Mouse (Mus musculus): ENCODE measurements around the gene Eva1a. TPM values are rescaled to one million over a fixed set of nuclear protein-coding genes. Genes with fewer than 3 reads are reported as not detected.

The Eva1a gene
- polyA plus RNA-seq, 1 experiment from 2014 or later, result 48.0 TPM

DNA sequence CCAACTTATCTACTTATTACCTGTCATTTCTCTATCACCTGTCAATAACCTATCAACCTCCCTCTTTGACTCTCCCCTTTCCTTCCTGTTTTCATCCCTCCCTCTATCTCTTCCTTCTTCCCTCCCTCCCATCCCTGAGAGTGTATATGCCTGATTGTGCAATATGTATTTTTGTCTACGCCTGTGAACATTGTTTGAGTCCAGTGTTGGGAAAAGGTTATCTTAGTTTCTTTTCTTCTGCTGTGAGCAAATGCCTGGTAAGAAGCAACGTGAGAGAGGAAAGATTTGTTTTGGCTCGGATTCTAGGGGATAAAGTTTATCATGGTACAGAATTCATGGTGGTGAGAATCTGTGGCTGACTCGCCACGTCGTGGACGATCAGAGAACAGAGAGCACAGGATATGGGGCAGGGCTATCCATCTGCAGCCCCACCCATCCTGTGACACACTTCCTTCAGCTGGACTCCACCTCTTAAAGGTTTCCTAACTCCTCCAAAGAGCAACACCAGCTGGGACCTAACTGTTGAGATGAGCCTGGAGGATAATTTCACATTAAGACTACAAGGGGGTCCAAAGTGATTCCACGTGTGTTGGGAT, 44.6 kb downstream of the Eva1a start:
- in situ Hi-C loops (cut with MboI; ENCODE audit: low pct_unique_long_range_greater_than_20kb), result no loop called here

GRCm38 (mm10) chr6:82088133-82088532, 47.3 kb downstream of the Eva1a start:
- no peak for DNase-seq (ENCODE audit: low read depth, low spot score)
- ChIA-PET CTCF (interaction anchor here (1.1 kb wide), 1 partner anchor 9 kb away, joined by 3 read pairs; no protein-coding TSS in a partner anchor), POLR2A (no interaction called here)
- in situ Hi-C loops (cut with MboI; ENCODE audit: low pct_unique_long_range_greater_than_20kb), result no loop called here
- no peak for ATAC-seq
- no peak for TF ChIP-seq CTCF (IDR thresholded peaks at IDR 0.05)
- H3K27me3 ChIP-seq, result no peaks in the 10 kb centered on the region

More for the DNA sequence above, 44.6 kb downstream of the Eva1a start:
- ChIA-PET CTCF (interaction anchor here (1.4 kb wide), 1 partner anchor 109 kb away, joined by 4 read pairs; no protein-coding TSS in a partner anchor), POLR2A (no interaction called here)
- ATAC-seq, result no peak
- DNase-seq (ENCODE audit: low read depth, low spot score), result no peak
- no peak for TF ChIP-seq CTCF (IDR thresholded peaks at IDR 0.05)
- H3K27me3 ChIP-seq, result no peaks in the 10 kb centered on the region

DNA sequence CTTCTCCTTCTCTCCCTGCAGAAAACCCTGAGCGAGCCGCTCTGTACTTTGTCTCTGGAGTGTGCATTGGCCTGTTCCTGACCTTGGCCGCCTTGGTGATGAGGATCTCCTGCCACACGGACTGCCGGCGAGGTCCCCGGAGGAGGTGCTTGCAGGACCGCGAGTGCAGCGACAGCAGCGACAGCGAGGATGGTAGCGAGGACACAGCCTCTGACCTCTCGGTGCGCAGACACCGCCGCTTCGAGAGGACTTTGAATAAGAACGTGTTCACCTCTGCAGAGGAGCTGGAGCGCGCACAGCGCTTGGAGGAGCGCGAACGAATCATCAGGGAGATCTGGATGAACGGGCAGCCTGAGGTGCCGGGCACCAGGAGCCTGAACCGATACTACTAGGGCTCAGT, 50.9 kb downstream of the Eva1a start:
- in situ Hi-C loops (cut with MboI; ENCODE audit: low pct_unique_long_range_greater_than_20kb), result no loop called here
- TF ChIP-seq CTCF (IDR thresholded peaks at IDR 0.05), result no peak
- ChIA-PET POLR2A (no interaction called here), CTCF (no interaction called here)
- DNase-seq (ENCODE audit: low read depth, low spot score) (no peak), ATAC-seq (no peak)
- no peaks in the 10 kb centered on the region for H3K27me3 ChIP-seq

- in situ Hi-C loops (cut with MboI; ENCODE audit: low pct_unique_long_range_greater_than_20kb), result no loop called here
- POLR2A ChIA-PET, result interaction anchor here (0.6 to 0.9 kb wide), 2 partner anchors 8 to 900 kb away, joined by 3 to 4 read pairs; no protein-coding TSS in a partner anchor
Observed at GRCm38 (mm10) chr6:82097705-82098104, 56.9 kb downstream of the Eva1a start.

GRCm38 (mm10) chr6:82098456-82098855, 57.6 kb downstream of the Eva1a start:
- H3K27me3 ChIP-seq, result no peaks in the 10 kb centered on the region
- in situ Hi-C loops (cut with MboI; ENCODE audit: low pct_unique_long_range_greater_than_20kb), result no loop called here
- peak; percentile 10 for ATAC-seq
- TF ChIP-seq CTCF (IDR thresholded peaks at IDR 0.05), result no peak
- CTCF ChIA-PET, result interaction anchor here (0.7 to 1.4 kb wide), 3 partner anchors 11 to 111 kb away, joined by 3 to 4 read pairs (median 4); no protein-coding TSS in a partner anchor
- POLR2A ChIA-PET, result interaction anchor here (1.2 kb wide), 1 partner anchor 113 kb away, joined by 3 read pairs; no protein-coding TSS in a partner anchor
- no peak for DNase-seq (ENCODE audit: low read depth, low spot score)

More at GRCm38 (mm10) chr6:82097705-82098104, 56.9 kb downstream of the Eva1a start:
- H3K27me3 ChIP-seq, result no peaks in the 10 kb centered on the region
- no peak for TF ChIP-seq CTCF (IDR thresholded peaks at IDR 0.05)
- CTCF ChIA-PET, result interaction anchor here (1.4 to 1.7 kb wide), 2 partner anchors 12 to 21 kb away, joined by 3 to 8 read pairs; no protein-coding TSS in a partner anchor
- DNase-seq (ENCODE audit: low read depth, low spot score) (peak; percentile 73), ATAC-seq (peak; percentile 93)

DNA sequence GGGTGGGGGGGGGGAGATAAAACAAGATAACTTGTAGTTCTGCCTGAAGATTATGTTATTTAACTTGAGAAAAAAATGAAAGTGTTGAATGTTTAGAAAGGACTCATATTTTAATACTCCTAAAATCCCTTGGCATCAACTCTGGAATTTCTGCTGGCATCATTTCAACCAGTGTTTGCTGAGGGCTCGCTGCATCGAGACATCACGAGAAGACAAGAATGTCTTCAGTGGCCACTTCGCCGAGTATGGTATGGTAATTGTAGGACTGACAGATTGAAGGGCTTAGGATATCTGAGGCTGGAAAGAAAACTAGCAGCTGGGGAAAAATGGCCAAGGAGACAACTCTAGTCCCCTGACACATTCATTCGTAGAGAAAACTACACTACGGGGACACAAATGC, 69.6 kb downstream of the Eva1a start:
- TF ChIP-seq CTCF (IDR thresholded peaks at IDR 0.05), result no peak
- DNase-seq (ENCODE audit: low read depth, low spot score), result no peak
- CTCF ChIA-PET, result interaction anchor here (2.0 to 2.3 kb wide), 2 partner anchors 9 to 15 kb away, joined by 8 to 9 read pairs; no protein-coding TSS in a partner anchor
- POLR2A ChIA-PET, result interaction anchor here (0.7 to 1.2 kb wide), 3 partner anchors 61 to 142 kb away, joined by 3 to 5 read pairs (median 4); no protein-coding TSS in a partner anchor
- in situ Hi-C loops (cut with MboI; ENCODE audit: low pct_unique_long_range_greater_than_20kb), result loop anchor here (25.0 kb wide), 1 partner anchor 777 kb away; no protein-coding TSS in a partner anchor
- H3K27me3 ChIP-seq, result no peaks in the 10 kb centered on the region
- no peak for ATAC-seq

GRCm38 (mm10) chr6:82111111-82111510, 70.3 kb downstream of the Eva1a start:
- CTCF ChIA-PET, result interaction anchor here (1.3 to 2.3 kb wide), 3 partner anchors 8 to 124 kb away, joined by 6 to 9 read pairs (median 8); no protein-coding TSS in a partner anchor
- in situ Hi-C loops (cut with MboI; ENCODE audit: low pct_unique_long_range_greater_than_20kb), result loop anchor here (25.0 kb wide), 1 partner anchor 776 kb away; no protein-coding TSS in a partner anchor
- TF ChIP-seq CTCF (IDR thresholded peaks at IDR 0.05), result peak; percentile 21

GRCm38 (mm10) chr6:82111540-82111939, 70.7 kb downstream of the Eva1a start:
- POLR2A ChIA-PET, result interaction anchor here (0.7 to 1.2 kb wide), 2 partner anchors 124 to 306 kb away, joined by 5 read pairs; no protein-coding TSS in a partner anchor
- TF ChIP-seq CTCF (IDR thresholded peaks at IDR 0.05), result no peak
- in situ Hi-C loops (cut with MboI; ENCODE audit: low pct_unique_long_range_greater_than_20kb), result loop anchor here (25.0 kb wide), 1 partner anchor 776 kb away; no protein-coding TSS in a partner anchor
- CTCF ChIA-PET, result interaction anchor here (0.7 to 2.3 kb wide), 5 partner anchors 7 to 124 kb away, joined by 3 to 9 read pairs (median 6); no protein-coding TSS in a partner anchor
- no peaks in the 10 kb centered on the region for H3K27me3 ChIP-seq
- DNase-seq (ENCODE audit: low read depth, low spot score) (no peak), ATAC-seq (no peak)

More at GRCm38 (mm10) chr6:82111111-82111510, 70.3 kb downstream of the Eva1a start:
- no peaks in the 10 kb centered on the region for H3K27me3 ChIP-seq
- POLR2A ChIA-PET, result interaction anchor here (0.7 to 1.2 kb wide), 4 partner anchors 62 to 307 kb away, joined by 3 to 5 read pairs (median 4); no protein-coding TSS in a partner anchor
- ATAC-seq (no peak), DNase-seq (ENCODE audit: low read depth, low spot score) (no peak)

GRCm38 (mm10) chr6:82112127-82113090, 71.6 kb downstream of the Eva1a start:
- no peak for DNase-seq (ENCODE audit: low read depth, low spot score)
- in situ Hi-C loops (cut with MboI; ENCODE audit: low pct_unique_long_range_greater_than_20kb), result loop anchor here (25.0 kb wide), 1 partner anchor 775 kb away; no protein-coding TSS in a partner anchor
- H3K27me3 ChIP-seq, result no peaks in the 10 kb centered on the region
- CTCF ChIA-PET, result interaction anchor here (0.7 to 1.3 kb wide), 3 partner anchors 22 to 125 kb away, joined by 3 to 6 read pairs (median 3); no protein-coding TSS in a partner anchor
- POLR2A ChIA-PET, result interaction anchor here (0.6 to 0.7 kb wide), 2 partner anchors 47 to 306 kb away, joined by 3 to 5 read pairs; no protein-coding TSS in a partner anchor
- TF ChIP-seq CTCF (IDR thresholded peaks at IDR 0.05), result no peak
- ATAC-seq, result no peak

All from Patski (cell line).